Mouse (Mus musculus) lung, embryonic 15.5 days (tissue): ENCODE measurements around the gene Rsph6a. TPM values are rescaled to one million over a fixed set of nuclear protein-coding genes. Genes with fewer than 3 reads are reported as not detected.

Source experiments
- ATAC-seq: fragments of 200-750 bp; cut with Nextera tagmentation; 2 replicates; pipeline ENCODE4 v1.8.0; 2017; ENCODE audit warnings: moderate number of reproducible peaks, borderline replicate concordance; ENCODE audit not compliant: low FRiP score, low TSS enrichment; ENCODE audit errors: extremely low read depth
- H3K27ac ChIP-seq: fragments of 300-500 bp; sonication (generic); 2 replicates; pipeline ENCODE4 v1.5.1; 2015; ENCODE audit warnings: moderate library complexity, mild to moderate bottlenecking, inconsistent platforms
- H3K27me3 ChIP-seq: fragments of 300-500 bp; sonication (generic); 2 replicates; pipeline ENCODE4 v1.6.1; 2015; ENCODE audit warnings: inconsistent platforms
- H3K36me3 ChIP-seq: fragments of 300-500 bp; sonication (generic); 2 replicates; pipeline ENCODE4 v1.6.1; 2015; ENCODE audit warnings: inconsistent platforms
- H3K4me1 ChIP-seq: fragments of 300-500 bp; sonication (generic); 2 replicates; pipeline ENCODE4 v1.6.1; 2015; ENCODE audit warnings: inconsistent platforms
- H3K4me2 ChIP-seq: fragments of 300-500 bp; sonication (generic); 2 replicates; pipeline ENCODE4 v1.6.1; 2015; ENCODE audit warnings: inconsistent platforms, mild to moderate bottlenecking, moderate library complexity
- H3K4me3 ChIP-seq: fragments of 300-500 bp; sonication (generic); 2 replicates; pipeline ENCODE4 v1.5.1; 2015; ENCODE audit warnings: mild to moderate bottlenecking, inconsistent platforms
- H3K9ac ChIP-seq: fragments of 300-500 bp; sonication (generic); 2 replicates; pipeline ENCODE4 v1.6.1; 2015; ENCODE audit warnings: inconsistent platforms
- H3K9me3 ChIP-seq: fragments of 300-500 bp; sonication (generic); 2 replicates; pipeline ENCODE4 v1.6.1; 2016; ENCODE audit warnings: inconsistent platforms
- WGBS: fragments of 180-500 bp; shearing (Covaris S2); methylation state at CpG from one replicate; pipeline ENCODE4 v1.1.7; 2015; 5-methylcytosine and 5-hydroxymethylcytosine counted together
- polyA plus RNA-seq: library from polyadenylated mRNA; unstranded; fragments of >200 nt; fragmentation: Nextera tagmentation; extraction: Ambion mirVana; gene quantifications from 2 replicates; pipeline ENCODE4 v1.2.1, GENCODE M21; 2015

Gene Rsph6a
- polyA plus RNA-seq, 1 experiment from 2014 or later = not detected

DNA sequence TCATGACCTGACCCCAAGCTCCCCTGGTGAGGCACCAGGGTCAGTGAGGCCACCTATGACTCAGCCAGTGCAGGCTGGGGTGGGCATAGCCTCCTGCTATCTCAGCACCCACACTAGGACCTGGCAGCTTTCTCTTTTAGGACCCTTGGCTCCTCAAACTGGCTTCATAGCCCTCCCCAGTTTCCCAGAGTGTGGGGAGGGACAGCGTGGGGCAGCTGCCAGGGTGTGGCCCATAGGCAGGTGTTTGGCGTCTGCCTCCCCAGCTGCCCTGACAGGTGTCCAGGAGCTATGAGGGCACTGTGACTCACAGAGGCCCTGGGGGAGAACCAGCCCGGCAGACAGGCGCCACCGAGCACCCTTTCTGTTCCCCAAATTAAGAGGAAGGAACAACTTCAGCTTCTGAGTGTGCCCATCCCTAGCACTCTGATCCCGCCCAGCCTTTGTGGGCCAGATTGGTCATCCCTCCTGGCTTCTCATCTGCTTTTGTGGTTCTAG lies 29.8 kb downstream of the Rsph6a start:
- H3K27me3 ChIP-seq = no peaks in the 10 kb centered on the region
- 58% methylated on average over 6 of the region's 6 CpGs for WGBS
- H3K9me3 ChIP-seq = no peaks in the 10 kb centered on the region
- H3K4me3 ChIP-seq = peak overlapping the region; percentile 40
- peaks cover 50% of the 10 kb centered on the region for H3K36me3 ChIP-seq
- peak overlapping the region; percentile 54 for H3K4me2 ChIP-seq
- H3K27ac ChIP-seq = peak overlapping the region; percentile 57
- ATAC-seq = no peak
- H3K9ac ChIP-seq = peak overlapping the region; percentile 47; the same call in 1 of the 2 replicates
- H3K4me1 ChIP-seq = peaks cover 46% of the 10 kb centered on the region

GRCm38 (mm10) chr7:19084921-19085473 lies 30.5 kb downstream of the Rsph6a start:
- WGBS = 22% methylated on average over 9 of the region's 9 CpGs
- ATAC-seq = no peak
- H3K4me1 ChIP-seq = peaks cover 46% of the 10 kb centered on the region
- no peaks in the 10 kb centered on the region for H3K9me3 ChIP-seq
- peaks cover 43% of the 10 kb centered on the region for H3K36me3 ChIP-seq
- H3K4me3 ChIP-seq = peak overlapping the region; percentile 40
- H3K27ac ChIP-seq = peak overlapping the region; percentile 46
- H3K9ac ChIP-seq = peak overlapping the region; percentile 0; the same call in 1 of the 2 replicates
- H3K4me2 ChIP-seq = peak overlapping the region; percentile 54
- no peaks in the 10 kb centered on the region for H3K27me3 ChIP-seq

- peaks cover 46% of the 10 kb centered on the region for H3K4me1 ChIP-seq
Observed at GRCm38 (mm10) chr7:19085495-19085894, 31.0 kb downstream of the Rsph6a start.

GRCm38 (mm10) chr7:19086042-19086441 lies 31.6 kb downstream of the Rsph6a start:
- peaks cover 46% of the 10 kb centered on the region for H3K4me1 ChIP-seq

More at GRCm38 (mm10) chr7:19085495-19085894, 31.0 kb downstream of the Rsph6a start:
- no peaks in the 10 kb centered on the region for H3K27me3 ChIP-seq
- ATAC-seq = no peak
- H3K4me3 ChIP-seq = peak overlapping the region; percentile 40
- peaks cover 41% of the 10 kb centered on the region for H3K36me3 ChIP-seq
- peak overlapping the region; percentile 0; the same call in 1 of the 2 replicates for H3K9ac ChIP-seq
- no peaks in the 10 kb centered on the region for H3K9me3 ChIP-seq
- H3K27ac ChIP-seq = peak overlapping the region; percentile 46
- H3K4me2 ChIP-seq = peak overlapping the region; percentile 54
- 13% methylated on average over 6 of the region's 6 CpGs for whole genome bisulfite sequencing

DNA sequence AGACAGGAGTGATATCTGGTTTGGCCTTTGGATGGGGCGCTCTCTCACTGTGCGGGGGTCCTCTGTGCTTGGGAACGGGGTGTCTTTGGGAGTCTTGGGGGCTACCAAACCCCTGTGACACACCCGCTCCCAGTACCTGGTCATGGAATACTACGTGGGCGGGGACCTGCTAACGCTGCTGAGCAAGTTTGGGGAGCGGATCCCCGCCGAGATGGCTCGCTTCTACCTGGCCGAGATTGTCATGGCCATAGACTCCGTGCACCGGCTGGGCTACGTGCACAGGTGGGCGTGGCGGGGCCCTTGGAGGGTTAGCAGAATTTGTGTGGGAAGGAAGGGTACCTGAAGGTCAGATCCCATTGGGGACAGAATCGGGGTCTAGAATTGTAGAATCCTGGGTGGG lies 32.3 kb downstream of the Rsph6a start:
- ATAC-seq = no peak
- no peak overlapping the region for H3K4me3 ChIP-seq
- no peak overlapping the region for H3K9ac ChIP-seq
- WGBS = 72% methylated on average over 18 of the region's 18 CpGs
- no peak overlapping the region for H3K27ac ChIP-seq
- no peaks in the 10 kb centered on the region for H3K27me3 ChIP-seq
- H3K36me3 ChIP-seq = peaks cover 40% of the 10 kb centered on the region
- peaks cover 48% of the 10 kb centered on the region for H3K4me1 ChIP-seq
- no peak overlapping the region for H3K4me2 ChIP-seq
- no peaks in the 10 kb centered on the region for H3K9me3 ChIP-seq

More at GRCm38 (mm10) chr7:19086042-19086441, 31.6 kb downstream of the Rsph6a start:
- 11% methylated on average over 14 of the region's 14 CpGs for WGBS
- H3K36me3 ChIP-seq = peaks cover 40% of the 10 kb centered on the region
- H3K9ac ChIP-seq = 0 out of 2 replicates have a peak overlapping the region, but pooled peaks have one; percentile 0
- no peaks in the 10 kb centered on the region for H3K27me3 ChIP-seq
- H3K4me2 ChIP-seq = peak overlapping the region; percentile 54
- H3K9me3 ChIP-seq = no peaks in the 10 kb centered on the region
- H3K4me3 ChIP-seq = peak overlapping the region; percentile 40
- 0 out of 2 replicates have a peak, but pooled peaks have one; percentile 16 for ATAC-seq
- peak overlapping the region; percentile 46; the same call in 1 of the 2 replicates for H3K27ac ChIP-seq

DNA sequence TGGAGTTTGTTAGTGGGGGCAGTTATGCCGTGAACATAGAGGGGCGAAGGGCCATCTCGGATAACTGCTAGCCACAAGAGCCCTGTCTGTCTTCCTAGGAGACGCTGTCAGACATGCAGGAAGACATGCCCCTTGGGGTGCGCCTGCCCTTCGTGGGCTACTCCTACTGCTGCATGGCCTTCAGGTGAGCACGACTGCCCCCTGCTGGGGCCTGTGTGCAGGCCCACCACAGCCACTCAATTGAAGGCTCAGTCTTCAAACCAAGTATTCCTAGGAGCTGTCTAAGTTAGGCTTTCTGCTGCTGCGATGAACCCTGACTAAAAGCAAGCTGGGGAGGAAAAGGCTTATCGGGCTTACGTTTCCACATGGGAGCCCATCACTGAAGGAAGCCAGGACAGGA lies 34.3 kb downstream of the Rsph6a start:
- Histone ChIP-seq H3K4me1 (peaks cover 46% of the 10 kb centered on the region), H3K27me3 (no peaks in the 10 kb centered on the region), H3K27ac (no peak overlapping the region), H3K36me3 (peaks cover 34% of the 10 kb centered on the region), H3K9me3 (no peaks in the 10 kb centered on the region), H3K4me3 (no peak overlapping the region), H3K4me2 (no peak overlapping the region), H3K9ac (no peak overlapping the region)
- ATAC-seq = no peak
- 40% methylated on average over 10 of the region's 10 CpGs for WGBS

DNA sequence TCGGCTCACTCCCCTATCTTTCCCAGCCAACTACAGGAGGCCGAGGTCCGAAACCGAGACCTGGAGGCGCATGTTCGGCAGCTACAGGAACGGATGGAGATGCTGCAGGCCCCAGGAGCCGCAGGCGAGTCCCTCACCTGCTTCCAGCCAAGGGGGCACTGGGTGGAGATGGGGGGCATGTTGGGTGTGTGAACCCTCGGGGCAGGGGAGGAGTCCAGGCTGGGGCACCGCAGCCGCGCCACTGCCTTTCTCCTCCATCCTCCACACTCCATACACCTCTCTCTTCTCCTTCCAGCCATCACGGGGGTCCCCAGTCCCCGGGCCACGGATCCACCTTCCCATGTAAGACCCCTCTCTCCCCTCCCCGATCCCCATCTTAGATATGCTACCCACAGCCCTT lies 37.4 kb downstream of the Rsph6a start:
- Histone ChIP-seq H3K36me3 (peaks cover 34% of the 10 kb centered on the region), H3K9me3 (no peaks in the 10 kb centered on the region), H3K9ac (peak overlapping the region; percentile 39; the same call in 1 of the 2 replicates), H3K4me1 (peaks cover 34% of the 10 kb centered on the region), H3K4me3 (peak overlapping the region; percentile 86; the same call in 1 of the 2 replicates), H3K27me3 (no peaks in the 10 kb centered on the region), H3K4me2 (peak overlapping the region; percentile 92), H3K27ac (0 out of 2 replicates have a peak overlapping the region, but pooled peaks have one; percentile 99)
- ATAC-seq = no peak
- WGBS = 50% methylated on average over 17 of the region's 17 CpGs

- Histone ChIP-seq H3K27ac (peak overlapping the region; percentile 99), H3K4me1 (peaks cover 40% of the 10 kb centered on the region), H3K4me2 (peak overlapping the region; percentile 92), H3K36me3 (peaks cover 32% of the 10 kb centered on the region), H3K9ac (peak overlapping the region; percentile 39), H3K9me3 (no peaks in the 10 kb centered on the region), H3K27me3 (no peaks in the 10 kb centered on the region), H3K4me3 (peak overlapping the region; percentile 86)
- ATAC-seq = peak; percentile 49
- WGBS = 8% methylated on average over 38 of the region's 38 CpGs
Observed at GRCm38 (mm10) chr7:19092381-19093173, 38.1 kb downstream of the Rsph6a start.

- Histone ChIP-seq H3K9ac (peak overlapping the region; percentile 39), H3K4me3 (peak overlapping the region; percentile 86), H3K36me3 (peaks cover 32% of the 10 kb centered on the region), H3K27me3 (no peaks in the 10 kb centered on the region), H3K4me2 (peak overlapping the region; percentile 92), H3K9me3 (no peaks in the 10 kb centered on the region), H3K4me1 (peaks cover 44% of the 10 kb centered on the region), H3K27ac (peak overlapping the region; percentile 99)
- WGBS = 2% methylated on average over 15 of the region's 15 CpGs
- ATAC-seq = peak; percentile 35; the same call in 1 of the 2 replicates
Observed at GRCm38 (mm10) chr7:19093174-19093521, 38.7 kb downstream of the Rsph6a start.

- peak overlapping the region; percentile 92 for H3K4me2 ChIP-seq
- under 1% methylated on average over 45 of the region's 45 CpGs for WGBS
- peak overlapping the region; percentile 91 for H3K9ac ChIP-seq
- no peaks in the 10 kb centered on the region for H3K27me3 ChIP-seq
- no peaks in the 10 kb centered on the region for H3K9me3 ChIP-seq
- peak overlapping the region; percentile 86 for H3K4me3 ChIP-seq
- peaks cover 46% of the 10 kb centered on the region for H3K4me1 ChIP-seq
- H3K36me3 ChIP-seq = peaks cover 28% of the 10 kb centered on the region
- peak; percentile 84 for ATAC-seq
- H3K27ac ChIP-seq = peak overlapping the region; percentile 99
Observed at GRCm38 (mm10) chr7:19093537-19094385, 39.3 kb downstream of the Rsph6a start.

DNA sequence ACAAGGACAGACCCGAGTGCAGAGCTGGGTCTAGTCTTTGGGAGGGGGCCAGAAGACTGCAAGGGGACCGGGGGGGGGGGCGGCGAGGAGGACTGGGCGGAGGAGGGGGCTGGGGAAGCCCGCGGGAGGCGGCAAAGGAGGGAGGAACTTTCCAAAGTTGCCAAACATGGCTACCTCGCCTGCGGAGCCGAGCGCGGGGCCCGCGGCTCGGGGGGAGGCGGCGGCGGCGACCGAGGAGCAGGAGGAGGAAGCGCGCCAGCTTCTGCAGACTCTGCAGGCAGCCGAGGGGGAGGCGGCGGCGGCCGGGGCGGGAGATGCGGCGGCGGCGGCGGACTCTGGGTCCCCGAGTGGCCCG lies 40.0 kb downstream of the Rsph6a start, which contains the start of gene Six5:
Gene Six5, plus strand, starts transcription at position 124 of the 355 bp plus-strand sequence.
- Histone ChIP-seq H3K4me3 (peak within 1 kb of the TSS; percentile 86), H3K27me3 (no peaks in the 10 kb centered on the region), H3K4me2 (peak within 1 kb of the TSS; percentile 92), H3K4me1 (peaks cover 46% of the 10 kb centered on the region), H3K9me3 (no peaks in the 10 kb centered on the region), H3K27ac (peak within 1 kb of the TSS; percentile 99), H3K36me3 (peaks cover 25% of the 10 kb centered on the region), H3K9ac (peak within 1 kb of the TSS; percentile 91)
- WGBS = 1% methylated on average over 23 of the region's 36 CpGs
- peak; percentile 21; the same call in 1 of the 2 replicates for ATAC-seq
